Mouse (Mus musculus) testis, postnatal 10 days (tissue): ENCODE data around the gene Spock1.
"Not testable (repeated sequence)": the region's sequence is repeated elsewhere in the genome, so short reads cannot be mapped to it uniquely, and the experiment has no call there.

Experiments used
- DNase-seq: peaks from one replicate; pipeline ENCODE4 v3.0.0; 2021; ENCODE audit warnings: low spot score

Gene Spock1

DNA sequence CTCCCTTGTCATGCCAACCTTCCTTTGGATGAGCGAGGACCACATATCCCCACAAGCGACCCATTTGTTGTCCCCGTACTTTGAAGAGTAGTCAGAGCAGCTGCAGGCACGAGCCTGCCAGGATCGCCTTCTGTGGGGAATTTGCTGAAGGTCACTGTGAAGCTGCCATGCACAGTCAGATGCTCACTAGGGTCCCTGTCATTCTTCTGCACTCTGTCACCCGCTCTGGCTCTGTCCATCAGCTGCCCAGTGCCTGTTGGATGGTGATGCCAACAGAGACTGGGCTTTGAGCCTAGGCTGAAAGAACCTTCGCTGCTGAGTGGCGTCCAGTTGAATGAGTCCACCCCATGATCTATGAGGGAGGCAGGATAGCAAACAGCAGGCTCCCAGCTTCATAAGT is 419.2 kb downstream of the Spock1 start:
- DNase-seq, result no peak

GRCm38 (mm10) chr13:57484426-57485168 is 423.5 kb downstream of the Spock1 start:
- DNase-seq, result no peak

- DNase-seq, result peak; percentile 52
These were observed 431.4 kb downstream of the Spock1 start for GRCm38 (mm10) chr13:57476700-57477099.

DNA sequence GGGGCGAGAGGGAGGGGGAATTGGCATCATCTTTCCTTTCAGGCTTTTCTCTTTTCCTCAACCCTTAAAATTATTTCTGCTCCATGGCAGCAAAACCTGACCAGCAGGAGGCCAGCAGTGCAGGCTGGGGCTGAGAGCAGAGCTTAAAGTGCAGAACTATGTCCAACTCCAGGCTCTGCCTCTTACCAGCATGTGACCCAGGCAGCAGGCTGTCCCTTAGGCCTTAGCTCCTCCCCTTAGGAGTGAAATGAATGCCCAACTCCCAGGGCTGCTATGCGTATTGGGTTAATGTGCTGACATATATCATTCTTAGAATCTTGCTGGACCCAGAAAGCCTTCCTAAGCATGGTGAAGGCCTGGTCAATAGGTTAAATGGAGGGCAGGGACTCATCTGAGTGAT is 434.1 kb downstream of the Spock1 start:
- no peak for DNase-seq

DNA sequence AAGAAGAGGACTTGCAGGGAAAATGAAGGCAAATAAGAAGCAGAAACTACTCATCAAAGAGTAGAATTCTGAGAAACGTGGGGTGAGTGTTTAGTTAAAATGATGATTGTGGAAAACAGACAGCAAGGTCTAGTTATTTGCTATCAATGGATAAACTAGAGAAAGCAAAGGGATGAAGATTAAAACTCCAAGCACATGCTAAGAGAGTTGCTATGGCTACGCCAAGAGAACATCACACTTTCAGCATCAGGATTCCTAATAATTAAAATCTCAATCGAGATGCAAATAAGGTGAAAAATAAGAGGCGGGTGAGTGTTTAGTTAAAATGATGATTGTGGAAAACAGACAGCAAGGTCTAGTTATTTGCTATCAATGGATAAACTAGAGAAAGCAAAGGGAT is 437.2 kb downstream of the Spock1 start:
- not testable (repeated sequence) for DNase-seq

GRCm38 (mm10) chr13:57459978-57460377 is 448.2 kb downstream of the Spock1 start:
- DNase-seq, result no peak

DNA sequence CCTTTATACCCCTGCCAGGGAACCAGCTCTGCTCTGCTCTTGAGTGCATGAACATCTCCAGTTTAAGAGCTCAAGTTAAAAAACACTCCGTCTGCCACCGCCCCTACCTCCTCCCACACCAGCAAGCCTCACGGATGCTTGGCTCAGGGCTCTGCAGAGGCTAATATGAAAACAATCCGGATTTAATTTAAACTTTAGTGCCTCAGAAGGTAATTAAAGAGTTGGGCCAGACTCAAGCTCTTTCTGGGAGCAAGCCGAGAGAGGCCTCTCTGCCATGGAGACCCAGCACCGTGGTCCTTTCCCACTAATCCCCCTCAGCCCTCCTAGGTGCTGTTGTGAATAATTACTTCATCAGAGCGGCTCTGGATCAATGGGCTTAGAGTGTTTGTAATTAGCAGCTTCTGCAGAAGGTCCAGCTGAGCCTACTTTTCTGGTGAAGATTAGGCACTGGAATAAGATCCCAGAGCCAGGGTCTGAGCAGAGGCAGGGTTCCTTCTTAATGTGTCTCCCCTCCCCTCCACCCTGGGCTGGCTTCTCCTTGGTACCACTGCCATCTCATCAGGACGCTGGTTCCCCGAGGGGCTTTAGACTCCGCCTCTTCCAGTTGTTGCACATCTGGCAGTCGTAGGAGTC is 457.8 kb downstream of the Spock1 start:
- DNase-seq, result no peak

- no peak for DNase-seq
These were observed 459.2 kb downstream of the Spock1 start for GRCm38 (mm10) chr13:57448906-57449305.

DNA sequence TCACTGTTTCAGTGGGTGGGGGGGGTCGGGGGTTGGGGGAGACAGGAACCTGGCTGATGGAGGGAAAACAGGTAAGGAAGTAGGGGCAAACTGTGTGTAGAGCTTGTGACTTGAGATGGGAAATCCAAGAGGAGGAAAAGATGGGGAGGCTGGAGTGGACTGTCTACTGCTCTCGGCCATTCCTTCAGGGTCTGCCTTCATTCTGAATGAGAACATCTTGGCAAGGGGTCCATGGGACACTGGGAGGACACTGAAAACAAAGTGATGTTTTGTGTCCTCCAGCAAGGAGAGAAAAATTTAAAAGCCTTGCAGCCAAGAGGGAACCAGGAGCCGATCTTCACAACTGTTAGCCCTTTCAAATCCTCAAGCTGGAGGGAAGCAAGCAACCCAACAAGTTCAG is 463.2 kb downstream of the Spock1 start:
- DNase-seq, result no peak

DNA sequence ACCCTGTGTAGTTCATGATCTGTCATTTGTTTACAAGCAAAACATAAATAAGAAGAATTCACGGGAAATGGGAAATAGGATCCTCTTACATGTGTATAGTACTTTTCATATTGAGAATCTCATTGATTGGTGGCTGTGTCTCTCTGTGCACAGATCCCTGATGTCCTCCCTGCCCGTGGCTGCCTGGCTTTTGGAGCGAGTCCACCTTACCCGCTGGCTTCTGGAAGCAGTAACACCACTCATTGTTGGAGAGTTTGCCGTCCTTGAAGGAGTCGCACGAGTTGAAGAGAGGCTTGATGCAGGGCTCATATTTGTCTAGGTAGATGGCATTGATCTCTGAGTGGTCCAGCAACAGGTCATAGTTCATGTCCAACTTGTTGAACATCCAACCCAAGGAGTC is 468.0 kb downstream of the Spock1 start:
- DNase-seq, result no peak

DNA sequence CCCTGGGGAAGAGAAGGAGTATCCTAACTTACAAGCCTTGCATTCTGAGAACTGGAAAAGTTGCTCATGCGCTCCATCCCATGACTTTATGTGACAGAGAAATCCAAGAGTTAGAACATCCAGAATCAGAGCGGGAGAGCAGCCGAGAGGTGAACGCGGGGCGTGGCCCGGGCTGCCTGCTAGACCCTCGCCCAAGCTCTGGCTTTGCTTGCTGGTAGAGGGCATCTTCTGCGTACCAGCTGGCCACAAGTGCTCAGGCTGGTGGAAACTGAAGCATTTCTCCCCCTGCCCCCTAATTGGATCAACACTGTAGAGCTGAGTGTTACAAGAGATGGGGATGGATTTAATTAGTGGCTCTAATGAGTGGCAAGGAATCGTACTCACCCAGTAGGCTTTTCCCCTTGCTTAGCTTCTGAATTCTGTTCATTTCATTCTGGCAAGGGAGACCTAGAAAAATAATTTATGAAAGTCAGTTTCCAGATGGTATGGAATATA is 472.4 kb downstream of the Spock1 start:
- no peak for DNase-seq

- no peak for DNase-seq
These were observed 474.3 kb downstream of the Spock1 start for GRCm38 (mm10) chr13:57433848-57434247.

DNA sequence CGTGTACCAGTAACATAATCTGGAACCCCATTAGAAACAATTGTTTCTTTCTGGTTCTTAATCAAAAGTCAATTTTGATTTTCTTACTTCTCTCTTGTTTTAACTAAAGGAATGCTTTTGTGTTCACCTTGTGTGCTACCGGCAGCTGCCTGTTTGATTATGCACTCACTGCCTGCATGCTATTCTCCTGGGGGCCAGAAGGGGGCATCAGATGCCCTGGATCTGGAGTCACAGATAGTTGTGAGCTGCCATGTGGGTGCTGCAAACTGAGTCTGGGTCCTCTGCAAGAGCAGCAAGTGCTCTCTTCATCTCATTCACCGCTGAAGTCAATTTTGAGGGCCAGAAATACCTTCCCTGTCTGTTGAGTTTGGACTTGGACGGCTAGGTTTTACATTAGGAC is 476.3 kb downstream of the Spock1 start:
- no peak for DNase-seq

GRCm38 (mm10) chr13:57428840-57429239 is 479.3 kb downstream of the Spock1 start:
- no peak for DNase-seq

DNA sequence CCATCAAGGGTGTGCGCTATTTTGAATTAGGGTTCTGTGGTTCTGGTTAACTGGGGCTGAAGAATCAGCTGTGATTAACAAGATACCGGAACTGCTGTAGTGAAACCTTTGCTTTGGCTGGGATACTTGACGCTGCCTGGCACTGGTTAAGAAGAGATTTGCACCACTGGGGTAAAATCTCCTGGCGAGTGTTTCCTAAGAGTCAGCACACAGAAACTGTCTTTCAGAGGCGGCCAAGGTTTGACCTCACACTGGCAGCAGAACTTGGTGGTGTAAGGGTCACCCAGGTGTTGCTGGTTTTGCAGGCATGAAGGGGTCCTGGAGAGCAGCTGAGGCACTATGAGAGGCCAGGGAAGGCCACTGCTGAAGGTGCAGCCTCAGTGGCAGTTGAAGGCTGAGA is 489.4 kb downstream of the Spock1 start:
- DNase-seq, result no peak

- DNase-seq, result no peak
These were observed 493.4 kb downstream of the Spock1 start for GRCm38 (mm10) chr13:57414716-57415115.

GRCm38 (mm10) chr13:57407666-57408065 is 500.5 kb downstream of the Spock1 start:
- no peak for DNase-seq

DNA sequence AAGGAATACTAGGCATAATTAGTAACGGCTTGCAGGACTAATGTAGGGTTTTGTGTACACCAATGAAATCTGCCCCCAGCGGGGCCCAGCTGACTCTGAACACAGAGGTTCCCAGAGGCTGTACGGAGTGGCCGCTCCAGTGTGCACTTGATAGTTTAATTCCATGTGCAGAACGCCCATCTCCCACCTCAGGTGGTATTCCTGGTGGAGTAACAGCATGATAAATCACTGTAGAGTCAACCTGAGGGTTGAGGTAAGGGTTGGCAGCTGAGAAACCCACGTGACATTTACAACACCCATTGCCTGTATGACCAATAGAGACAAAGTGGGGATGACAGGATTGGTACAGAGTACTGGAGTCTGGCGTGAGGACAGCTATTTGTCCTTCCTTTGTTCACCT is 505.7 kb downstream of the Spock1 start:
- no peak for DNase-seq

DNA sequence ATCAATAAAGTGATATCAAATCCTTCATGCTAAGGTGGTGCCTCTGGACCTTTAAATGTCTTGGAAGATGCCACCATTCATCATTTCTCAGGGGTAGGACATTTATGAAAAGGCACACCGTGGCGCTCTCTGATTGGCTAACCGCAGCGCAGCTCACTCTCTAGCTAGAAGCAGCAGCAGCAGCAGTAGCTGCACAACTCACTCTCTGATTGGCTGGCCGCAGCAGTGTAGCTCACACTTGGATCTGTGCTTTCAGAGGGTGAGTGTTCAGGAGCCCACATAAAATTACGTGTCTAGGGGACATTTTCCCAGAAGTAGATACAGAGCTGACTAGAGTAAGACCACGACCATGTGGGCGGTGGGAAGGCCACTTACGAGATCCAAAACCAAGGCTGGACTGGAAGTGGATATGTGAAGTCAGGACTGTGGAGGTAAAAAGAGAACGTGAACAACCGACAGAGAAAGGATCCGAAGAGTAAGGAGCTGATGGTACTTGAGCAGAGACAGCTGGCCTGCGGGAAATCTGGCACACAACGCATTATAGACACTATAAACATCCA is 535.9 kb downstream of the Spock1 start:
- DNase-seq, result no peak
